Mouse (Mus musculus): ENCODE data around the gene Man1c1. TPM values are rescaled to one million over a fixed set of nuclear protein-coding genes. Genes with fewer than 3 reads are reported as not detected.

The Man1c1 gene
- total RNA-seq, 4 experiments from 2014 or later: 34.6 to 40.0 (median 38.4) TPM

DNA sequence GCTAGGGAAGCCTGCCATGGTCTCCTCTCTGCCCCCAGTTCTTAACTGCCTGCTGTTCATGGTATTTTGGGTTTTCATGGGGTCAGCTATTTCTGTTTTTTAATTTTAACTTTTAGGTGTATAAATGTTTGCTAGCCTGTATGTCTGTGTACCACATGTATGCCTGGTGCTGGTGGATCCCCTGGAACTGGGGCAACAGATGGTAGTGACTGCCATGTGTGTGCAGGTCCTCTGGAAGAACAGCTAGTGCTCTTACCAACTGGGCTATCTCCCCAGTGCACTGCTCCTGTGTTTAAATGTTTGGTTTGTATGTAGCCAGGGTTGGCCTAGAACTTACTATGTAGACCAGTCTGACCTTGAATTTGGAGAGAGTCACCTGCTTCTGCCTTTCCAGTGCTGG lies 184.8 kb downstream of the Man1c1 start:
- DNase-seq (ENCODE audit: low spot score in 2 of 2): no peak

- DNase-seq (ENCODE audit: low spot score in 2 of 2): no peak
Observed at GRCm38 (mm10) chr4:134518541-134518940, 185.5 kb downstream of the Man1c1 start.

DNA sequence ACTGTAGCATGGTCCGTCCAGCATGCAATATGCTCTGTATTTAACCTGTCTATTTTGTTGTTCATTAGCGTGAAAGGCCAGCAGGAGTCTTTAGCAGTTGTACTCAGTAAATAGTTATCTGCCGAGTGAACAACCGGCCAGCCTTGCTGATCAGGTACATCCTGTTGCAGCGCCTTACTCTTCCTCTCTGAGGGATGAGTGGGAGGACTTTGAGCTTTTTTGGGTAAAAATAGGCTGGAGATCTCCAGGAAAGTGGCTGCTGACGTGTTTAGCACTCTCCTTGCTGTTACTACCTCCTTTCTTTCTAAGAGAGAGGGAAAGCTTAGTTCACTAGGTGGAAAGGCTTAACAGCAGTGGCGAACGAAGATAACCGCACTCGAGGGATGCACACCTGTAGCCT lies 186.4 kb downstream of the Man1c1 start:
- no peak for DNase-seq (ENCODE audit: low spot score in 2 of 2)

DNA sequence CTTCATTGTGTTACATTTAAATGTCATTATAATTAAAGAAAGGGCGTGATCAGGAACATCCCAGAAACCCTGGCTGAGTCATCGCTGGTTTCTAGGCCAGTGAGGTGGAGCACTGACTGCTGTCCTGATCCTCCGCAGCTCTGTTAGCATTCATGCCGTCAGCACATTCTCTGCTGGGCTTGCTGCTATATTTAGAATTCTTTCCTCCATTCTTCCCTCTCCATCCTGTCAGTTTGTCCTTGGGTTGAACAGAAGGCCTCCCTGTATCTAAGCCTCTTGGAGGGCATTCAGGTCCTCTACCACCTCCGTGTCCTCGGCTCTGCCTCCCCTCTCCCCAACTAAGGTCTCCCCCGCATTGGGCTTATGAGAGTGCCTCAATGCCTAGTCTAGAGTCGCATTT lies 187.1 kb downstream of the Man1c1 start:
- DNase-seq (ENCODE audit: low spot score in 2 of 2): peak in 1 of 2 experiments; percentile 57

- no peak for DNase-seq (ENCODE audit: low spot score in 2 of 2)
Observed at GRCm38 (mm10) chr4:134515614-134516013, 188.5 kb downstream of the Man1c1 start.

GRCm38 (mm10) chr4:134514309-134514930 lies 189.7 kb downstream of the Man1c1 start:
- DNase-seq (ENCODE audit: low spot score in 2 of 2): no peak

DNA sequence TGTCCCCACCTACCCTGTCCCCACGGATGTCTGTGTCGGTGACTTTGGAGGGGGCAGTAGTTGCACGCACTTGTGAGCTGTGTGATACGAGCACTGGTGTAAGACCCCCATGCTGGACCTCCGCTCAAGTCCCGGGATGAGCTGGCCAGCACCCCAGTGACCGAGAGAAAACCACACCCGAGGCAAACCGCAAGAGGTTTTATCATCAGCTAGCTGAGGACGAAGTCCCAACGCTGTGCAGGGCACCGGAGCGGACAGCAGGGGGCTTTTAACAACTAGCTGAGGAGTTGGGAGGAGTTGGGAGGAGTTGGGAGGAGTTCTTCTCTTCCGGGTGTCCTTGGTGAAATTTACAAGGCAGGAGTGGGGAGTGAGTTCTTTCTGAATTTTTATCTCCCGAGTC lies 191.3 kb downstream of the Man1c1 start:
- no peak for DNase-seq (ENCODE audit: low spot score in 2 of 2)

GRCm38 (mm10) chr4:134511730-134512129 lies 192.4 kb downstream of the Man1c1 start:
- DNase-seq (ENCODE audit: low spot score in 2 of 2): no peak

Small RNAs within 50 kb of the gene (microRNA-seq; reads per million reads assigned to microRNA genes)
- gene Mir6403: 0 reads per million in 2 experiments

Other genes starting within 250 kb of the Man1c1 start
- 1,000 to 10,000 TPM in 1 of 4 experiments, 100 to 1,000 TPM in 3; 935 to 1,017 (median 942) TPM for gene Stmn1, start 236.0 kb downstream of the Man1c1 start, total RNA-seq (2022)
- gene Paqr7, start 207.6 kb downstream of the Man1c1 start, total RNA-seq (2022): 10 to 100 TPM; 58.1 to 64.3 (median 61.1) TPM
- gene Aunip, start 193.3 kb downstream of the Man1c1 start, total RNA-seq (2022): under 1 TPM; 0.25 to 0.60 (median 0.34) TPM
- 10 to 100 TPM; 70.0 to 79.5 (median 71.9) TPM for gene Mtfr1l, start 168.9 kb downstream of the Man1c1 start, total RNA-seq (2022)
- 10 to 100 TPM; 20.2 to 21.5 (median 20.9) TPM for gene Selenon, start 152.1 kb downstream of the Man1c1 start, total RNA-seq (2022)
- 1 to 10 TPM; 2.8 to 4.8 (median 4.4) TPM for gene Ldlrap1, start 63.7 kb upstream of the Man1c1 start, total RNA-seq (2022)
- gene Maco1, start 149.1 kb upstream of the Man1c1 start, total RNA-seq (2022): 10 to 100 TPM; 48.8 to 62.7 (median 58.4) TPM
- gene Rhd, start 160.2 kb upstream of the Man1c1 start, total RNA-seq (2022): under 1 TPM in 1 of 4 experiments, not detected in 3; 0.50 TPM
- gene Tmem50a, start 210.7 kb upstream of the Man1c1 start, total RNA-seq (2022): 100 to 1,000 TPM; 119 to 138 (median 124) TPM
- 100 to 1,000 TPM; 218 to 302 (median 272) TPM for gene Rsrp1, start 219.3 kb upstream of the Man1c1 start, total RNA-seq (2022)
- gene Syf2, start 226.6 kb upstream of the Man1c1 start, total RNA-seq (2022): 10 to 100 TPM; 48.4 to 62.7 (median 56.9) TPM

Measured in left cerebral cortex, adult 8-10 months (tissue).